Mouse (Mus musculus) embryonic stem cell, embryonic (primary cell): ENCODE data around the gene Galnt18.

Source experiments
- CTCF ChIA-PET, 4 experiments: fragments of 300-600 bp in 2 of 4; fragments of 350-600 bp in 2 of 4; sonication (Branson Sonifier 250); formaldehyde crosslinking; loops; one replicate each; lab custom pipeline; 2022; ENCODE audit warnings: inconsistent platforms in 2 of 4; lab: Charles Lee
- POLR2A ChIA-PET, 4 experiments: fragments of 300-600 bp in 2 of 4; fragments of 350-600 bp in 2 of 4; sonication (Branson Sonifier 250); formaldehyde crosslinking; loops; one replicate each; lab custom pipeline; 2022; ENCODE audit warnings: antibody characterized with exemption in 4 of 4, inconsistent platforms in 1 of 4; lab: Charles Lee

Gene Galnt18

DNA sequence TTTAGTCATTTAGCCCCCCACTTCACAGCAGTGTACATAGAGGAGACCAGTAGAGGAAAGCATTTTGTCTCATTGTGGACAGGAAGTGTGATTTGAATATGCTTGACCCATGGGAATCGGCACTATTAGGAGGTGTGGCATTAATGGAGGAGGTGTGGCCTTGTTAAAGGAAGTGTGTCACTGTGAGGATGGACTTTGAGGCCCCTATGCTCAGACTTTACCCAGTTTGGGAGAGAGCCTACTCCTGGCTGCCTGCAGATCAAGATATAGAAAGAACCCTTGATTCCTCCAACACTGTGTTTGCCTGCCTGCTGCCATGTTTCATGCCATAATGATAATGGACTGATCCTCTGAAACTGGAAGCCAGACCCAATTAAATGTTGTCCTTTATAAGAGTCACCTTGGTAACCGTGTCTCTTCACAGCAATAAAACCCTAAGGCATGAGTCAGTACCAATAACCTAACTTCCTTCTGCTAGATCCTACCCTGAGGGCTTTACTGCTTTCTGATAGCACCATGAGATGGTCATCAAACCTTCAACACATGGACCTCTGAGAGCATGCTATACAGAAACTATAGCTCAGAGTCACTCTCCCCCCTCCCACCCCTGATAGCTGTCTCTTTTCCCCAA is 175.1 kb downstream of the Galnt18 start:
- POLR2A ChIA-PET: no interaction called here
- CTCF ChIA-PET: no interaction called here

GRCm38 (mm10) chr7:111603186-111603585 is 176.6 kb downstream of the Galnt18 start:
- CTCF ChIA-PET: no interaction called here
- POLR2A ChIA-PET: interaction anchor here in 1 of 4 experiments (0.7 kb wide), 1 partner anchor 33 kb away, joined by 4 read pairs; no protein-coding TSS in a partner anchor

- POLR2A ChIA-PET: no interaction called here
Observed at GRCm38 (mm10) chr7:111601339-111602067, 178.3 kb downstream of the Galnt18 start.

DNA sequence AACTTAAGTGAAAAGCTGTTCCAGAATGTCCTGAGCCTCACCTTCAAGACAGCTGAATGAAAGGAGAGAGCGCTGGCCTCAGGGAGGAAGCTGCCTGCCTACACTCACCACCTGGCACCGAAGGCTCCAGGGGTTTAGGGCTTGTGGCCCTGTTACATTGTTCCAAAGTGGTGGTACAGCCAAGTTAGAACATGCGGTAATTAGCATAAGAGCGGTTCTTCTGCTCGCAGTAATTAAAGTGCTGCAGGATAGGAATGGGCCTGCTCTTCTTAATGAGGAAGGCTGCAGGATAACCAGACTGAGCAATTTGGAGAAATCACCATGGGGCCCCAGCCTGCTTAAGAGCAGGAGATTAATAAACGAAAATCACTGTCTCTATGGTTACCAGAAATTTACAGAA is 179.0 kb downstream of the Galnt18 start:
- POLR2A ChIA-PET: no interaction called here
- CTCF ChIA-PET: interaction anchor here in 1 of 4 experiments (0.6 kb wide), 1 partner anchor 282 kb away, joined by 3 read pairs; no protein-coding TSS in a partner anchor

More at GRCm38 (mm10) chr7:111601339-111602067, 178.3 kb downstream of the Galnt18 start:
- CTCF ChIA-PET: no interaction called here

DNA sequence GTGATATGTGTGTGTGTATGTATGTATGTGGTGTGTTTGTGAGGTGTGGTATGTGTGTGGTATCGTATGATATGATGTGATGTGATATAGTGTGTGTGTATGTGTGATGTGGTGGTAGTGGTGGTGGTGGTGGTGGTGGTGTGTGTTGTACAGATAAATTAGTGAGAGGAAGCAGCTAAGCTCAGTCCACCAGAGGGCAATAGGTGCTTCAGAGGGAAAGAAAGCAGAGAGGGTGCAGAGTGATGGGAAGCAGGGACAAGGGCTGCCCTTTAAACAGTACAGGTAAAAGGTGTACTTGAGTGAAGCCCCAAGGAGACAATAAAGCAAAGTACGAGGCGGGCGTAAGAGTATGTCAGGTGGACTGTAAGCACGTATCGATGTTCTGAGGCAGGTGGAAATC is 186.1 kb downstream of the Galnt18 start:
- POLR2A ChIA-PET: no interaction called here

GRCm38 (mm10) chr7:111589506-111590125 is 190.2 kb downstream of the Galnt18 start:
- POLR2A ChIA-PET: interaction anchor here in 1 of 4 experiments (0.7 kb wide), 1 partner anchor 561 kb away, joined by 3 read pairs; the partner anchor contains the start of gene Ctr9
- CTCF ChIA-PET: no interaction called here

More for the DNA sequence above, 186.1 kb downstream of the Galnt18 start:
- CTCF ChIA-PET: no interaction called here

- POLR2A ChIA-PET: no interaction called here
- CTCF ChIA-PET: no interaction called here
Observed at GRCm38 (mm10) chr7:111588291-111588781, 191.4 kb downstream of the Galnt18 start.

DNA sequence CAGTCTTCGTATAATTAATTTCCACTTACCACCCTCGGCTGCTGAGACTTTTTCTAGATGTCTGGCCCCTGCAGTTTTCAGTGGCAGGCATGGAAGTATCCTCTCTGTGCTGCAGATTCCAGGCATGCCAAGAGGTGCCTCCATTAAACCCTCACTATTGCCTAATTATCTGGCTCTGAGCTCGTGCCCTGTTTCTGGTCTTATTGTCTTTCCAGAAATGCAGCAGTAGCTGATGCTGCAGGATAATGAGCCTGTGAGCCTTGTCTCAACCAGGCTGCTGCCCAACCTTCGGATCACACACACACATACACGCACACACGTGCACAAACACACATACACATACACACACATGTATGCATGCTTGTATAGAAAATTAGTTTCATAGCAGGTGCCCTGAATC is 199.2 kb downstream of the Galnt18 start:
- ChIA-PET CTCF (no interaction called here), POLR2A (no interaction called here)

- POLR2A ChIA-PET: no interaction called here
- CTCF ChIA-PET: interaction anchor here in 2 of 4 experiments (0.6 to 0.9 kb wide), 3 partner anchors 318 to 1788 kb away, joined by 4 to 6 read pairs (median 4); no protein-coding TSS in a partner anchor
Observed at GRCm38 (mm10) chr7:111575096-111575495, 204.7 kb downstream of the Galnt18 start.

DNA sequence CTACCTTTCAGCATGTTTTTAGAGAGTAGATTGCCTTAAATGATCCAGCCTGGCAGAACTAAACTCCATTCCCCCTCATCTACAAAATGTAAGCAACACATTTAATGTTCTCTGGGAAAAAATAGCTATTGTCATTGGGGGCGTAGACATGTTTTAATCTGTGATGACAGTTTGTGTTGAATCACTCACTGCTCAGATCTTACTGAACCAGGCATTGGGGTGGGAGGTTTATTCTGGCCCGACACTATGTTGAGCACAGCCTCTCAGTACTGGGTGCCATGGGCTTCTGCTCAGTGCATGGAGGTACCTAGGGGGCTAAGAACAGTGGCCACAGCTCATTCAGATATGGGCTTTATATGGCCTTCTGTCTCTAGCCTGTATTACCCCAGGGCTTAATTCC is 207.4 kb downstream of the Galnt18 start:
- ChIA-PET POLR2A (no interaction called here), CTCF (interaction anchor here in 1 of 4 experiments (0.6 kb wide), 1 partner anchor 42 kb away, joined by 3 read pairs; no protein-coding TSS in a partner anchor)

DNA sequence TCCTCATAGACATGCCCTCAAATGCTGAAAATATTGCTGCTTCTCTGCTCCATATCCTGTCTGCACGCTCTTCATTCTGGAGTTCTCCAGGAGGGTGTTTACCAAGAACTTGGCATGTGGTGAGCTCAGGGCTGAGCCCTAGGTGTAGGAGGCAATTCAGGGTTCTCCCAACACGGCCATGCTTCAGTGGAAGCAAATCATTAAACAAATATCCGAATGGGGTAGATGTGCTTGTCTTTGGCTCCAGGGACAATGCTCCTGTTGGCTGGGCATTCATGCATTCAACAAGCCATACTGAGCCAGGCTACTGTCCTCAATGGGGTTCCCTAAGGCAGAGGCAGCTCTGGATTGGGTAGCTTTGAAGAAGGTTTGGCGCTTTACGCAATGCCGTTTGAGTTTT is 212.9 kb downstream of the Galnt18 start:
- ChIA-PET POLR2A (no interaction called here), CTCF (no interaction called here)

DNA sequence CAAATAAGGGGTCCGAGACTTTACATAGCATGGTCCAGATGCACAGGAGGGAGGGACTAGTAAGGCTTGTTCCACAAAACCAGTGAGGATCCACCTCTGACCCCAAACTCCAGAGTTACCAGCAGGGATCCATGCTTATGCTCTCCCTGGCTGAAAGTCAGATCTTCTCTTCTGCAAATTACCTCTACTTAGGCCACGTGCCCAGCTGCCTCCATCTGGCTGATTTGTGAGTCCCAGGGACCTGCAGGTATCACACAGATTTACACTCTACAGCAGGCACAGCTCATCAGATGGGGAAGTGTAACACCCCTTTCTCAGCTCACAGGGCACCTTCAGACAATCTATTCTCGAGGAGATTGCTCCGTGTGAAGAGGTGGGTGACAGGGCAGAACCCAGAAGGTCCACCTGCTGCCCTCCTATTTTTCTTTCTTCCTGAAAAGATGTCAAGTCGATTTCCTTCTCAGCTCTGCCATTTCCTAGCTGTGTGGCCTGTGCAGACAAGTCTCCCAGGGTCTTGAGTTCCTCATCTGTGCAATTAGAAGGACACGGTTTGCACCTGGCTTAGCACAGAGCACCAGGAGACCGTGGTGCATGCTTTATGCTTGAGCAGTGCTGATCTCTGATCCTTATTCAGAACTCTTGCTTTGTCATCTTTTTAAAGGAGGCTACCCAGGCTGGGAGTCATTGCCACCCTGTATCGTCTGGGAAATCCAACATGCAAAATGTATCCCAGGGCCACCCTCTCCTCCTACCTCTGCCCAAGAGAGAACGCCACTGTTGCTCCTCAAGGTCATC is 216.3 kb downstream of the Galnt18 start:
- POLR2A ChIA-PET: no interaction called here
- CTCF ChIA-PET: interaction anchor here in 1 of 4 experiments (0.5 kb wide), 1 partner anchor 617 kb away, joined by 4 read pairs; no protein-coding TSS in a partner anchor

- POLR2A ChIA-PET: no interaction called here
- CTCF ChIA-PET: interaction anchor here in 1 of 4 experiments (1.0 kb wide), 1 partner anchor 409 kb away, joined by 3 read pairs; no protein-coding TSS in a partner anchor
Observed at GRCm38 (mm10) chr7:111560097-111560496, 219.7 kb downstream of the Galnt18 start.

DNA sequence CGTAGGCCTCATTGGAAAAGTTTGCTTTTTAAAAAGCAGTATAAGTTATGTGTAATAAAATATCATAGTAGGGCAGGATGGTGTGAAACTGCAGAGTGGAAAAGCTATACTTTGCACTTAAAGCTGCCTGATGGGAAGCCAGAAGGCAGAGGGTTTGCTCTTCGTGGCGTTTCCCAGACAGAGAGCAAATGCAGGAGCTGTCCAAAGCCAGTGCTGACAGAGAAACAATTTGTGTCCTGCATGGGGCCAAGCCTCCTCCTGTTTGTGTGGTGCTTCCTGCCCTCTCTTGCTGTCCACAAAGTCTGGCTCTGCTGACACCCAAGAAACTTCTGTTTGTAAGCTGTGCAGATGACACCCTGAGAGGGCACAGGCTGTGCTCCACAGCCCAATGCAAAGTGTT is 220.8 kb downstream of the Galnt18 start:
- CTCF ChIA-PET: no interaction called here

GRCm38 (mm10) chr7:111550987-111551386 is 228.8 kb downstream of the Galnt18 start:
- POLR2A ChIA-PET: interaction anchor here in 1 of 4 experiments (0.7 kb wide), 1 partner anchor 93 kb away, joined by 3 read pairs; no protein-coding TSS in a partner anchor
- CTCF ChIA-PET: interaction anchor here in 1 of 4 experiments (0.7 kb wide), 3 partner anchors 67 to 777 kb away, joined by 3 to 6 read pairs (median 6); no protein-coding TSS in a partner anchor

More for the DNA sequence above, 220.8 kb downstream of the Galnt18 start:
- POLR2A ChIA-PET: no interaction called here

GRCm38 (mm10) chr7:111547069-111547468 is 232.7 kb downstream of the Galnt18 start:
- CTCF ChIA-PET: interaction anchor here in 1 of 4 experiments (0.6 kb wide), 1 partner anchor 251 kb away, joined by 5 read pairs; no protein-coding TSS in a partner anchor
- POLR2A ChIA-PET: no interaction called here

DNA sequence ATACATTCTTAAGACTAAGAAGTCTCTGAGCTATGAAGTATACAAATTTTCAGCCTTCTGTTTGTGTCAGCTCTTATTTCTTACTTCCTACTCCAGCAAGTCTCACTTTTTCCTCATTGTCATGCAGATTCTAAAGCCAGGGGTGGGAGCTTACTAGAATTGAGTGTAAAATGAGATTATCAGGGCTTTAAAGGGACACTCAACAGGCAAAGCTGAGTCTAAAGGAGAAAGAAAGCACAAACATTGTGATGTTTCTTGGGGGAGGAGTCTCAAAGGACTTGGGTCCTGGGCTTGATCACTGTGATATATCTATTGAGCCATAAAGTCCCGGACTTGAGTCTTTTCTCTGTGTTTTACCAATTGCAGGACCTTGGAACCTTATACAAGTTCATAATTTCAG is 234.2 kb downstream of the Galnt18 start:
- POLR2A ChIA-PET: no interaction called here
- CTCF ChIA-PET: no interaction called here

DNA sequence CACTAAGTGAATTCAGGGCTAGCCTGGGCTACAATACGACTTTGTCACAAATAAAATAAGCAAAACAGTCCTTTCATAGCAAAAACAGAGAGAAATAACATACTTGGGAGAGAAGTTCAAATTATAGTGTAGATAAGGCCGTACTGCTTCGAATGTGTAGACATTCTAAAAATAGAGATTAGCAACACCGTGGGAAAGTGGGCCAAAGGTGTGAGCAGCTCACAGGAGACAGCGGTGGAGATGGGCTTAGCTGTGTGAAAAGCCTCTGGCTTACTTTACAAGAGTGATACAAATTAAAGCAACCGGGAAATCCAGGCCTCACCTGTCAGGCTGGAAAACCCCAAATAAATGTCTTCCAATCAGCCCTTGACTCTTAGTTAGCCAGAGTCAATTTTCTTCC is 241.8 kb downstream of the Galnt18 start:
- CTCF ChIA-PET: interaction anchor here in 1 of 4 experiments (0.6 kb wide), 1 partner anchor 248 kb away, joined by 3 read pairs; no protein-coding TSS in a partner anchor
- POLR2A ChIA-PET: interaction anchor here in 1 of 4 experiments (0.7 kb wide), 1 partner anchor 566 kb away, joined by 4 read pairs; no protein-coding TSS in a partner anchor
